Comparison of ENCODE assay signal across 12 mouse cellular contexts in the genomic region with DNA sequence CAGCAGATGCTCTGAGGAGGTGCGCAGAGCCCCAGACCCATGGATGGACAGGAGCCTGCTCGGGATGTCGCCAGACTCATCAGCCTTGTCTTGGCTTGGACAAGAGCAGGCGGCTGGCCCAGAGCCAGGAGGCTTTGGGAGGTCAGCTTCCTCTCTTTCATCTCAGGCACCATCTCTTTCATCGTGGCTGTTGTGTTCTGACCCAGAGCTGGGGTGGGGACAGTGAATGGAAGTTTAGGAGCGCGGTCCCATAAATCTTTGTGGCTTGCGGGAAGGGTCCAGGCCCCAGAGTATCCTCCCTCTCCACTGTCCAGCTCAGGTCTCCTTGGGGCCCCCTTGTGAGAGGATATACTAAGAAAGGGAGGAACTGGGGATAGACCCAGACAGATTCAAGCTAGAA.
DNase-seq lines count a peak whose midpoint lies in the region; ATAC-seq and TF ChIP-seq lines count a peak whose summit lies in the region.
"Had no signal": no experiment of that assay in that cellular context is flagged by ENCODE, and none has a peak within 500 bp of the region (broad histone marks: within the 10 kb centered on the region; RNA-seq: fewer than 3 reads in every experiment).

No protein-coding gene starts in this region.

- H3K27me3 ChIP-seq in neural tube, embryonic 13.5 days: no peaks in the 10 kb centered on the region
- no peaks in the 10 kb centered on the region for H3K27me3 ChIP-seq in neural tube, embryonic 15.5 days (replicated peaks)
- peaks cover 9% of the 10 kb centered on the region; the same call in 1 of the 2 replicates for H3K27me3 ChIP-seq in liver, postnatal 0 days (ENCODE audit: insufficient read depth, low read length)

- no peak overlapping the region for H3K4me3 ChIP-seq in neural tube, embryonic 13.5 days
- no peak overlapping the region for H3K4me3 ChIP-seq in neural tube, embryonic 15.5 days (replicated peaks)
- no peak overlapping the region for H3K4me3 ChIP-seq in liver, postnatal 0 days (ENCODE audit: low read depth, low read length)
- H3K4me3 ChIP-seq: heart, adult 2 months; hindbrain, embryonic 10.5 days; limb, embryonic 12.5 days had no signal

- H3K27ac ChIP-seq in neural tube, embryonic 13.5 days (replicated peaks): no peak overlapping the region
- H3K27ac ChIP-seq in neural tube, embryonic 15.5 days (replicated peaks): no peak overlapping the region
- no peak overlapping the region for H3K27ac ChIP-seq in liver, postnatal 0 days (ENCODE audit: low read depth)
- H3K27ac ChIP-seq: heart, adult 2 months; hindbrain, embryonic 10.5 days; limb, embryonic 12.5 days had no signal

- no peak for TF ChIP-seq CTCF in liver, postnatal 0 days (IDR thresholded peaks at IDR 0.05; ENCODE audit: low read depth)

- 29% methylated on average over 8 of the region's 8 CpGs for WGBS in neural tube, embryonic 13.5 days
- 34% methylated on average over 8 of the region's 8 CpGs for WGBS in neural tube, embryonic 15.5 days
- WGBS in liver, postnatal 0 days (ENCODE audit: insufficient replicate concordance): 71% methylated on average over 8 of the region's 8 CpGs

- no peaks in the 10 kb centered on the region for H3K36me3 ChIP-seq in neural tube, embryonic 13.5 days
- no peaks in the 10 kb centered on the region for H3K36me3 ChIP-seq in neural tube, embryonic 15.5 days
- H3K36me3 ChIP-seq in liver, postnatal 0 days (replicated peaks; ENCODE audit: insufficient read depth, low read length): no peaks in the 10 kb centered on the region
- H3K36me3 ChIP-seq: hindbrain, embryonic 10.5 days; limb, embryonic 12.5 days had no signal

- no peak overlapping the region for H3K4me2 ChIP-seq in neural tube, embryonic 13.5 days
- H3K4me2 ChIP-seq in neural tube, embryonic 15.5 days: no peak overlapping the region
- no peak overlapping the region for H3K4me2 ChIP-seq in liver, postnatal 0 days (ENCODE audit: low read depth, low read length)
- H3K4me2 ChIP-seq: limb, embryonic 12.5 days had no signal

- peak; percentile 10 for DNase-seq in cerebellum, adult 8-10 months
- peak; percentile 41 to 59 for DNase-seq in cerebellum, postnatal 36 days
- DNase-seq in lung, postnatal 25 days (ENCODE audit: low spot score): peak; percentile 53
- no peak for DNase-seq in liver, postnatal 0 days
- no peak for DNase-seq in layer of hippocampus, postnatal 14 days (ENCODE audit: low spot score in 2 of 2)
- DNase-seq: heart, adult 2 months had no signal

- no peaks in the 10 kb centered on the region for H3K9me3 ChIP-seq in neural tube, embryonic 13.5 days
- H3K9me3 ChIP-seq in neural tube, embryonic 15.5 days (replicated peaks): no peaks in the 10 kb centered on the region
- no peaks in the 10 kb centered on the region for H3K9me3 ChIP-seq in liver, postnatal 0 days (ENCODE audit: low read length)
- H3K9me3 ChIP-seq: hindbrain, embryonic 10.5 days; limb, embryonic 12.5 days had no signal

- no peak for TF ChIP-seq EP300 in liver, postnatal 0 days (IDR thresholded peaks at IDR 0.05; ENCODE audit: low read depth)

- no peak overlapping the region for H3K9ac ChIP-seq in neural tube, embryonic 13.5 days
- no peak overlapping the region for H3K9ac ChIP-seq in neural tube, embryonic 15.5 days (replicated peaks)
- H3K9ac ChIP-seq in liver, postnatal 0 days (replicated peaks): no peak overlapping the region
- H3K9ac ChIP-seq: limb, embryonic 12.5 days had no signal

- ATAC-seq in cerebellum, adult (ENCODE audit: insufficient number of reproducible peaks, low FRiP score, low TSS enrichment): no peak
- ATAC-seq in neural tube, embryonic 13.5 days (ENCODE audit: low read depth): peak; percentile 11; the same call in 1 of the 2 replicates
- ATAC-seq in neural tube, embryonic 15.5 days (ENCODE audit: low FRiP score): no peak
- ATAC-seq in liver, postnatal 0 days: no peak
- ATAC-seq: forebrain, embryonic 14.5 days had no signal

- peaks cover 40% of the 10 kb centered on the region for H3K4me1 ChIP-seq in neural tube, embryonic 13.5 days (replicated peaks)
- H3K4me1 ChIP-seq in neural tube, embryonic 15.5 days: peaks cover 15% of the 10 kb centered on the region
- no peaks in the 10 kb centered on the region for H3K4me1 ChIP-seq in liver, postnatal 0 days (ENCODE audit: insufficient read depth)

Comparison
In these comparisons a context has a peak if more than half of its experiments do, and no peak if none do; other contexts are left out.
1. DNase-seq: peak in cerebellum, adult 8-10 months (single experiment), cerebellum, postnatal 36 days (2 of 2) and lung, postnatal 25 days (single experiment); none in liver, postnatal 0 days (single experiment) and layer of hippocampus, postnatal 14 days (0 of 2).